Mouse (Mus musculus): ENCODE data around the gene Fbxo17.

GRCm38 (mm10) chr7:28769414-28769958 lies 52.9 kb downstream of the Fbxo17 start:
- TF ChIP-seq POLR2A (IDR thresholded peaks at IDR 0.05; ENCODE audit: low read depth, low read length) (no peak), TBP (conservative IDR thresholded peaks at IDR 0.05; ENCODE audit: low read depth, low read length) (no peak), CTCF (conservative IDR thresholded peaks at IDR 0.05 in 1 of 2, IDR thresholded peaks at IDR 0.05 in 1 of 2; ENCODE audit: low read depth in 2 of 2, low read length in 2 of 2) (no peak)
